Mouse (Mus musculus): ENCODE measurements at regions not wholly inside any gene's neighbourhood (a gene's known extent, or its start where the extent isn't known, plus 50 kb on each side); places are given as distances from the start of the nearest gene placed in this dataset.

DNA sequence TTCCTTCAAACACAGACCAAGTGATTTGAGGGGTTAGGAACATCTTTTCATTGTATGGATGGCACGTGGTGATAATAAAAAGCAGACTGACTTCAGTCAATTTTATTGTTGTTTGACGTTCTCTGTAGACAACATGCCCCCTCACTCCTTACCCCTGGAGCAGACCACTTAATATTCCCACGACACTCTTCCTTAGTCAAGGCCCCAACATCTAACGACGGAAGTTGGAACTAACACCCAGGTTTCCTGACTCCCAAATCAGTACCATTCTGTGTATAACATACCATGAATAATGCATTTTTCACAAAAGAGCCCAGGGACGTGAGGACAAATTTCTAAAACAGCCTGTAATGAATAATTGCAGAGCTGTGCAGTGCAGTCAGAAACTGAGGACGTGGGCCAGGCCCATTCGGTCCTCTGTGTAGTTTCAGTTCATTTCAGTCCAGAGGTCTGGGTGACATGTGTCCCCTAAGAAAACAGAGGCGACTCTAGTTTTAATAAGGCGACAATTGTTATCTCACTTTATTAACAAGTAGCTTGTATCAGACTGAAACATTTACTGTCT lies 160.8 kb upstream of the Npvf start:
- WGBS = 72% methylated on average over 10 of the region's 10 CpGs
- H3K27ac ChIP-seq (ENCODE audit: low read length) = no peak overlapping the region
- no peaks in the 10 kb centered on the region for H3K4me1 ChIP-seq (ENCODE audit: insufficient read depth, low read depth, low read length)
- no peak overlapping the region for H3K4me2 ChIP-seq (replicated peaks; ENCODE audit: low read depth, low read length)
- H3K4me3 ChIP-seq (ENCODE audit: low read depth, low read length) = no peak overlapping the region
- no peak for DNase-seq (ENCODE audit: low spot score)
- H3K27me3 ChIP-seq (replicated peaks; ENCODE audit: insufficient read depth, low read length) = no peaks in the 10 kb centered on the region
- H3K36me3 ChIP-seq (ENCODE audit: insufficient read depth, low read length) = no peaks in the 10 kb centered on the region
- TF ChIP-seq CTCF (IDR thresholded peaks at IDR 0.05) = no peak
- no peak for TF ChIP-seq EP300 (IDR thresholded peaks at IDR 0.05)
- no peak overlapping the region for H3K9ac ChIP-seq (replicated peaks; ENCODE audit: low read depth)
- ATAC-seq = no peak
- no peaks in the 10 kb centered on the region for H3K9me3 ChIP-seq (ENCODE audit: low read length)

DNA sequence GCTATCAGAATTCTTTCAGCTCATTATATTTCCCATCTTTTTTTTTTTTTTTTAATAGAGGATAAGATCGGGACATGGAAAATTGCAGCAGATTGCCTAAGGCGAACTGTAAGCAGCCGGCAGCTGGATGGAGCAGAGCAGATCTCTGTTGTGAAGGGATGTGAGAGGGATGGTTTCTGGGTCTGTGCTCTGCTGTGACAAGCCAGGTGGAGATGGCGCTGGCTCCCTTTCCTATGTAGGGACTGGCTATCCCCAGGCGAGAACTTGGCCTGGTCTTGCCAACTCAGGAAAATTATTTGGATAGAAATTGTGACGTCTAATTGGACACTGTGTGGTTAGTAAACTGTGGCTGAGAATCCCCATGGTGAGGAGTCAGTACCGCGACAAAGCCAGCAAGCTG lies 161.3 kb upstream of the Npvf start:
- Histone ChIP-seq H3K9me3 (ENCODE audit: low read length) (no peaks in the 10 kb centered on the region), H3K9ac (replicated peaks; ENCODE audit: low read depth) (no peak overlapping the region), H3K27ac (ENCODE audit: low read length) (no peak overlapping the region), H3K4me1 (ENCODE audit: insufficient read depth, low read depth, low read length) (no peaks in the 10 kb centered on the region), H3K4me3 (ENCODE audit: low read depth, low read length) (no peak overlapping the region), H3K36me3 (ENCODE audit: insufficient read depth, low read length) (no peaks in the 10 kb centered on the region), H3K4me2 (replicated peaks; ENCODE audit: low read depth, low read length) (no peak overlapping the region), H3K27me3 (replicated peaks; ENCODE audit: insufficient read depth, low read length) (no peaks in the 10 kb centered on the region)
- TF ChIP-seq EP300 (IDR thresholded peaks at IDR 0.05) (no peak), CTCF (IDR thresholded peaks at IDR 0.05) (no peak)
- 63% methylated on average over 8 of the region's 8 CpGs for WGBS
- ATAC-seq (no peak), DNase-seq (ENCODE audit: low spot score) (no peak)

DNA sequence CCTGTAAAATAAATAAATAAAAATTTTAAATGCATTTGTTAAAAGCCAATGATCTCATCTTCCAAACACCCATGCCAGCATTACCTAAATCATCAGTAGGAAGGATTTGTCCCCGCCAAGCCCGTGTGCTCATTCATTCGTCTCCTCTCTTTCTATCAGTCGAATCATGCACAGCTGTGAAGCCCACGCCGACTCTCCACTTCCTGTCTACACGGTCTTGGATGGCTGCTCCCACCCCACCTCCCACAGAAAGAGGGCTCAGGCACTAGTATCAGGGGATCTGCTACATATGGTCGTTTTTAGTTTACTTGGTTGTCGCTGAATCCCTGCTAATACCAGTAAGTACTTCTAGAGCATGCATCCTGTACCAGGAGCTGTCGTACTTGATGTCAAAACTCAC lies 163.2 kb upstream of the Npvf start:
- no peak overlapping the region for H3K9ac ChIP-seq (replicated peaks; ENCODE audit: low read depth)
- no peaks in the 10 kb centered on the region for H3K9me3 ChIP-seq (ENCODE audit: low read length)
- H3K4me1 ChIP-seq (ENCODE audit: insufficient read depth, low read depth, low read length) = no peaks in the 10 kb centered on the region
- no peak overlapping the region for H3K4me3 ChIP-seq (ENCODE audit: low read depth, low read length)
- no peak overlapping the region for H3K4me2 ChIP-seq (replicated peaks; ENCODE audit: low read depth, low read length)
- no peaks in the 10 kb centered on the region for H3K36me3 ChIP-seq (ENCODE audit: insufficient read depth, low read length)
- no peaks in the 10 kb centered on the region for H3K27me3 ChIP-seq (replicated peaks; ENCODE audit: insufficient read depth, low read length)
- ATAC-seq = no peak
- DNase-seq (ENCODE audit: low spot score) = no peak
- TF ChIP-seq EP300 (IDR thresholded peaks at IDR 0.05) (no peak), CTCF (IDR thresholded peaks at IDR 0.05) (no peak)
- no peak overlapping the region for H3K27ac ChIP-seq (ENCODE audit: low read length)
- WGBS = 58% methylated on average over 10 of the region's 10 CpGs

DNA sequence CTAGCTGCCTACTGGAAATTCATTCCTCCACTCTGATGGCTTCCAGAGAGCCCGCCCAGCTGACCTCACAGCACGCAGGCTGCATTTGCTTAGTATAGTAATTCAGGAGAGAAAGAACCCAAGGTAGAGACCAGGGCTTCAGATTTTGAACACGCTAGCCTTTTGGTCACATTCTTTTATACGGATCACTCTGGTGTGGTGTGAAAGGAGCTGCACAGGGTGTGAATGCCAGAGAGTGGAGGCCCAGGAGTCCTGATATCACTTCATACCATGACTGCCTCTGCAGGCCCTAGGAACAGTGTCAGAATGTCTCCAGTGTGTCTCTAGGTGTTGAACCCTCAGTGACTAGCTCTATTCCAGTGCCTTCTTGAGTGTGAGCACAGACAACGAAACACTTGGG lies 164.2 kb upstream of the Npvf start:
- Histone ChIP-seq H3K4me3 (ENCODE audit: low read depth, low read length) (no peak overlapping the region), H3K9ac (replicated peaks; ENCODE audit: low read depth) (no peak overlapping the region), H3K36me3 (ENCODE audit: insufficient read depth, low read length) (no peaks in the 10 kb centered on the region), H3K27me3 (replicated peaks; ENCODE audit: insufficient read depth, low read length) (no peaks in the 10 kb centered on the region), H3K27ac (ENCODE audit: low read length) (no peak overlapping the region), H3K4me2 (replicated peaks; ENCODE audit: low read depth, low read length) (no peak overlapping the region), H3K4me1 (ENCODE audit: insufficient read depth, low read depth, low read length) (no peaks in the 10 kb centered on the region), H3K9me3 (ENCODE audit: low read length) (no peaks in the 10 kb centered on the region)
- TF ChIP-seq EP300 (IDR thresholded peaks at IDR 0.05) (no peak), CTCF (IDR thresholded peaks at IDR 0.05) (no peak)
- no peak for DNase-seq (ENCODE audit: low spot score)
- 91% methylated on average over 5 of the region's 5 CpGs for WGBS
- no peak for ATAC-seq

DNA sequence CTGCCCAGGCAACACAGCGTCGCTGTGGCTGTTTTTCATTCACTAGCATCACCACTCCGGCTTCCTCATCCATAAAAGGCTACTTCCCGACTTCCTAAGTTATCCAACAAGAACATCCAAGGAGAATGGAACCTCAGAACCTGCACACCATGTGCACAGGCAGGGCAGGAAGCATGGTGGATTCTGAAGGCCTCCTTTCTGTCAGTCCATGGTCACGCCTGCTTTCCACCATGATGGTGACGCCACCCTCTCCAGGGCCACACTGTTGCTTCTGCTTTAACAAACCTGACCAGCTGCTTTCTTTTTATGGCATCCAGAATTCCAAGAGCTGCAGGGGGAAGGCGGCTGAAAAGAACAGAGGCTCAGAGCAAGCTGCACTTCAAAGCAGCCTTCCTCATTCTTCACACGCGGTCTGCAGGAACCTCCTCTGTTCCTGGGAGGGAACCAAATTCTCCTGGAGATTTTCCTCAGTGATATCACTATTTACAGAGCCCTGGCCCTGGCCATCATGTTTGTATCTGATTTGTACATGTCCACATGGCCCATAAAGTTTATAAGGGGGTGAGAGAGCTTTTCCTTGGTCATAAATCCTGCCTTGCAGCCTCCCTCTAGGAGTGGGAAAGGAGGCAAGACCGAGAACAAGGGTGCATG lies 164.8 kb upstream of the Npvf start:
- no peak overlapping the region for H3K4me2 ChIP-seq (replicated peaks; ENCODE audit: low read depth, low read length)
- no peaks in the 10 kb centered on the region for H3K27me3 ChIP-seq (replicated peaks; ENCODE audit: insufficient read depth, low read length)
- 58% methylated on average over 10 of the region's 10 CpGs for WGBS
- DNase-seq (ENCODE audit: low spot score) = no peak
- H3K36me3 ChIP-seq (ENCODE audit: insufficient read depth, low read length) = no peaks in the 10 kb centered on the region
- H3K4me1 ChIP-seq (ENCODE audit: insufficient read depth, low read depth, low read length) = no peaks in the 10 kb centered on the region
- no peak for ATAC-seq
- H3K4me3 ChIP-seq (ENCODE audit: low read depth, low read length) = no peak overlapping the region
- TF ChIP-seq EP300 (IDR thresholded peaks at IDR 0.05) = no peak
- no peak for TF ChIP-seq CTCF (IDR thresholded peaks at IDR 0.05)
- no peak overlapping the region for H3K27ac ChIP-seq (ENCODE audit: low read length)
- no peaks in the 10 kb centered on the region for H3K9me3 ChIP-seq (ENCODE audit: low read length)
- H3K9ac ChIP-seq (replicated peaks; ENCODE audit: low read depth) = no peak overlapping the region

DNA sequence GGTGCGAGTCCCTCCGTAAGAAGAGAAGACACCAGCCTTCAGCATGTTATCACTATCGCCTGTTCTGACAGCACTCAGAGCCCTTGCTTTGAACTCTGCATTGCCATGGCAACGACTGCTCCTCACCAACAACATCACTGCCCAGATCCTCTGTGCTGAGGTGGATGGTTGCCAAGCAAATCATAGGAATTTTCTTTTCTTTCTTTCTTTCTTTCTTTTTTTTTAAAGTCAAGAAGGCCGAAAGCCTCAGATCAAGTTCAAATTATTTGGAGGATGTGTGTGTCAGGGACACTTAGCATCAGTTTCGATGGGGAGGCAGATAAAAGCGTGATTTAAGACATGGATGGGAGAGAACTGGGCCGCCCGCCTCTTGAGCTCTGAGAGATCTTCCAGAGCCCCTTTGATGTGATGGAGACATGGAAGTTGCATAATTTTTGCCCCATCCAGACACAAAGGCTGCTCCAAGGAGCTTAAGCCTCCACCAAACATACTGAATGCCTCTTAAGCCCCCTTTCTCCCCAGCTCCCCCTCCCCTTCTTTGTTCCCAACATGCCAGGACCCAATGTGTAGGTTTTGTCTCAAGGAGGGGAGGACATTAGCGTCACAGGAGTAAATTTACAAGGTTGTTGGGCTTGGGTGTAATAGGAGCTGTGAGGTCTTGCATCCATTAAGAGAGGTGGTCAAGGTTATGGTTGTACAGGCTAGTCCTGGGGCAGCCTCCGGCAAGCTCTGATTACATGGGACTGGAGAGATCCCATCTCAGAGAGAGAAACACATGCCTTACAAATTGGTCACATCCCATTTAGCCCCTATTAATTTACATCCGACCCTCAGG lies 167.4 kb upstream of the Npvf start:
- Histone ChIP-seq H3K27ac (ENCODE audit: low read length) (no peak overlapping the region), H3K9me3 (ENCODE audit: low read length) (no peaks in the 10 kb centered on the region), H3K4me2 (replicated peaks; ENCODE audit: low read depth, low read length) (no peak overlapping the region), H3K9ac (replicated peaks; ENCODE audit: low read depth) (no peak overlapping the region), H3K4me1 (ENCODE audit: insufficient read depth, low read depth, low read length) (no peaks in the 10 kb centered on the region), H3K27me3 (replicated peaks; ENCODE audit: insufficient read depth, low read length) (no peaks in the 10 kb centered on the region), H3K4me3 (ENCODE audit: low read depth, low read length) (no peak overlapping the region), H3K36me3 (ENCODE audit: insufficient read depth, low read length) (no peaks in the 10 kb centered on the region)
- TF ChIP-seq EP300 (IDR thresholded peaks at IDR 0.05) (no peak), CTCF (IDR thresholded peaks at IDR 0.05) (no peak)
- WGBS = 45% methylated on average over 12 of the region's 12 CpGs
- peak; percentile 74 for ATAC-seq
- peak; percentile 50 for DNase-seq (ENCODE audit: low spot score)

Data from lung, postnatal 0 days (tissue).